Mouse (Mus musculus): ENCODE data around the gene Cxcl15. TPM values are rescaled to one million over a fixed set of nuclear protein-coding genes. Genes with fewer than 3 reads are reported as not detected.
A peak's percentile ranks its signal among the peaks of the same experiment; 100 is the strongest.

Cxcl15 gene
- total and polyA plus RNA-seq, 3 experiments, result not detected

GRCm38 (mm10) chr5:90785659-90786588, 8.4 kb upstream of the Cxcl15 start, which contains the start of gene Cxcl3:
Gene Cxcl3 (plus strand): TSS chr5:90786103.
- H3K36me3 ChIP-seq (replicated peaks in 1 of 2; ENCODE audit: control insufficient read depth in 1 of 2, insufficient read depth in 1 of 2, low read length in 1 of 2), result no peaks in the 10 kb centered on the region
- DNase-seq (ENCODE audit: extremely low read depth), result peak; percentile 38
- no peaks in the 10 kb centered on the region for H3K79me2 ChIP-seq (replicated peaks; ENCODE audit: control insufficient read depth, extremely low read depth, insufficient read depth, poor library complexity, severe bottlenecking)
- no peak within 1 kb of the TSS for H3K9ac ChIP-seq (ENCODE audit: insufficient read depth, low read depth)
- no peak within 1 kb of the TSS for H3K27ac ChIP-seq (ENCODE audit: insufficient read depth, low read depth)
- TF ChIP-seq SIN3A (IDR thresholded peaks at IDR 0.05; ENCODE audit: low read length) (no peak), POLR2AphosphoS2 (IDR thresholded peaks at IDR 0.05; ENCODE audit: low read depth, low read length) (no peak), PAX5 (IDR thresholded peaks at IDR 0.05; ENCODE audit: low read length) (no peak), EP300 (IDR thresholded peaks at IDR 0.05; ENCODE audit: low read length) (no peak), MAZ (IDR thresholded peaks at IDR 0.05; ENCODE audit: low read depth, low read length) (no peak), CTCF (conservative IDR thresholded peaks at IDR 0.05 in 1 of 2, IDR thresholded peaks at IDR 0.05 in 1 of 2; ENCODE audit: low read depth in 2 of 2, low read length in 2 of 2) (peak in 1 of 2 experiments; percentile 70; a peak in 2 of 4 replicates), JUND (conservative IDR thresholded peaks at IDR 0.05; ENCODE audit: low read depth, low read length) (no peak), ETS1 (conservative IDR thresholded peaks at IDR 0.05; ENCODE audit: low read depth, low read length) (no peak), ZNF384 (IDR thresholded peaks at IDR 0.05; ENCODE audit: low read depth, low read length) (no peak), ZMIZ1 (IDR thresholded peaks at IDR 0.05; ENCODE audit: low read depth, low read length) (no peak), SMC3 (IDR thresholded peaks at IDR 0.05; ENCODE audit: low read depth, low read length) (peak; percentile 78), RAD21 (IDR thresholded peaks at IDR 0.05; ENCODE audit: low read depth, low read length) (peak; percentile 60), POLR2A (IDR thresholded peaks at IDR 0.05; ENCODE audit: low read depth, low read length) (no peak), ZKSCAN1 (IDR thresholded peaks at IDR 0.05; ENCODE audit: borderline replicate concordance, low read depth, low read length) (no peak)
- peaks cover 0 to 4% of the 10 kb centered on the region in 2 experiments; a peak in 2 of 4 replicates for H3K4me1 ChIP-seq (ENCODE audit: control insufficient read depth in 1 of 2, insufficient read depth in 2 of 2)
- H3K4me3 ChIP-seq (replicated peaks in 1 of 3; ENCODE audit: low read depth in 2 of 3, low read length in 2 of 3, poor library complexity in 1 of 3), result no peak within 1 kb of the TSS
- H3K4me2 ChIP-seq (ENCODE audit: insufficient read depth, low read depth, poor library complexity, severe bottlenecking), result peak within 1 kb of the TSS; percentile 71
- no peaks in the 10 kb centered on the region for H3K27me3 ChIP-seq (replicated peaks)
- in situ Hi-C loops (cut with MboI; ENCODE audit: low pct_ligation_motif_present, low pct_unique_long_range_greater_than_20kb, low sequenced_read_pairs), result loop anchor here (5.0 kb wide), 1 partner anchor 124 kb away; no protein-coding TSS in a partner anchor
- no peaks in the 10 kb centered on the region for H3K9me3 ChIP-seq (replicated peaks; ENCODE audit: low read length)
- dilution Hi-C loops (cut with MboI; ENCODE audit: extremely low pct_ligation_motif_present, extremely low pct_unique_long_range_greater_than_20kb, low sequenced_read_pairs), result no loop called here

GRCm38 (mm10) chr5:90788114-90788513, 6.2 kb upstream of the Cxcl15 start:
- H3K79me2 ChIP-seq (replicated peaks; ENCODE audit: control insufficient read depth, extremely low read depth, insufficient read depth, poor library complexity, severe bottlenecking), result no peaks in the 10 kb centered on the region
- H3K4me3 ChIP-seq (replicated peaks in 1 of 3; ENCODE audit: low read depth in 2 of 3, low read length in 2 of 3, poor library complexity in 1 of 3), result no peak overlapping the region
- H3K9ac ChIP-seq (ENCODE audit: insufficient read depth, low read depth), result no peak overlapping the region
- DNase-seq (ENCODE audit: extremely low read depth), result peak; percentile 40
- in situ Hi-C loops (cut with MboI; ENCODE audit: low pct_ligation_motif_present, low pct_unique_long_range_greater_than_20kb, low sequenced_read_pairs) (loop anchor here (5.0 kb wide), 1 partner anchor 126 kb away; no protein-coding TSS in a partner anchor), dilution Hi-C loops (cut with MboI; ENCODE audit: extremely low pct_ligation_motif_present, extremely low pct_unique_long_range_greater_than_20kb, low sequenced_read_pairs) (no loop called here)
- no peak overlapping the region for H3K27ac ChIP-seq (ENCODE audit: insufficient read depth, low read depth)
- no peak overlapping the region for H3K4me2 ChIP-seq (ENCODE audit: insufficient read depth, low read depth, poor library complexity, severe bottlenecking)
- H3K4me1 ChIP-seq (ENCODE audit: control insufficient read depth in 1 of 2, insufficient read depth in 2 of 2), result peaks cover 0 to 4% of the 10 kb centered on the region in 2 experiments; a peak in 2 of 4 replicates
- TF ChIP-seq PAX5 (IDR thresholded peaks at IDR 0.05; ENCODE audit: low read length) (no peak), POLR2AphosphoS2 (IDR thresholded peaks at IDR 0.05; ENCODE audit: low read depth, low read length) (no peak), MXI1 (IDR thresholded peaks at IDR 0.05; ENCODE audit: low read depth, low read length) (no peak), ZNF384 (IDR thresholded peaks at IDR 0.05; ENCODE audit: low read depth, low read length) (no peak), ELF1 (IDR thresholded peaks at IDR 0.05; ENCODE audit: low read depth, low read length) (no peak), MEF2A (IDR thresholded peaks at IDR 0.05; ENCODE audit: borderline replicate concordance, low read depth, low read length) (no peak), RCOR1 (conservative IDR thresholded peaks at IDR 0.05; ENCODE audit: low read depth, low read length) (no peak), EP300 (IDR thresholded peaks at IDR 0.05; ENCODE audit: low read length) (no peak), MAZ (IDR thresholded peaks at IDR 0.05; ENCODE audit: low read depth, low read length) (no peak), CTCF (conservative IDR thresholded peaks at IDR 0.05 in 1 of 2, IDR thresholded peaks at IDR 0.05 in 1 of 2; ENCODE audit: low read depth in 2 of 2, low read length in 2 of 2) (peak in 1 of 2 experiments; percentile 65; a peak in 3 of 4 replicates), RAD21 (IDR thresholded peaks at IDR 0.05; ENCODE audit: low read depth, low read length) (peak; percentile 65), ZMIZ1 (IDR thresholded peaks at IDR 0.05; ENCODE audit: low read depth, low read length) (no peak), ZC3H11A (IDR thresholded peaks at IDR 0.05; ENCODE audit: low read depth, low read length) (no peak; the same call in 1 of the 2 replicates), TCF12 (IDR thresholded peaks at IDR 0.05; ENCODE audit: low read depth, low read length) (no peak), ETS1 (conservative IDR thresholded peaks at IDR 0.05; ENCODE audit: low read depth, low read length) (no peak), BHLHE40 (IDR thresholded peaks at IDR 0.05; ENCODE audit: low read depth, low read length) (no peak), UBTF (IDR thresholded peaks at IDR 0.05; ENCODE audit: low read depth, low read length) (no peak), SMC3 (IDR thresholded peaks at IDR 0.05; ENCODE audit: low read depth, low read length) (peak; percentile 74), E2F4 (IDR thresholded peaks at IDR 0.05; ENCODE audit: insufficient replicate concordance, low read depth, low read length) (0 out of 2 replicates have a peak, but pooled peaks have one; percentile 18), MAFK (IDR thresholded peaks at IDR 0.05; ENCODE audit: insufficient replicate concordance, low read length) (peak; percentile 87)
- no peaks in the 10 kb centered on the region for H3K9me3 ChIP-seq (replicated peaks; ENCODE audit: low read length)
- no peaks in the 10 kb centered on the region for H3K36me3 ChIP-seq (replicated peaks in 1 of 2; ENCODE audit: control insufficient read depth in 1 of 2, insufficient read depth in 1 of 2, low read length in 1 of 2)
- no peaks in the 10 kb centered on the region for H3K27me3 ChIP-seq (replicated peaks)
